Mouse (Mus musculus) Muller cell, postnatal 12 days (primary cell): ENCODE measurements around the gene Sidt2.

Experiments
- DNase-seq: peaks from one replicate; pipeline ENCODE4 v3.0.0-alpha.2; 2015; ENCODE audit errors: inconsistent ontology term

Sidt2 gene

DNA sequence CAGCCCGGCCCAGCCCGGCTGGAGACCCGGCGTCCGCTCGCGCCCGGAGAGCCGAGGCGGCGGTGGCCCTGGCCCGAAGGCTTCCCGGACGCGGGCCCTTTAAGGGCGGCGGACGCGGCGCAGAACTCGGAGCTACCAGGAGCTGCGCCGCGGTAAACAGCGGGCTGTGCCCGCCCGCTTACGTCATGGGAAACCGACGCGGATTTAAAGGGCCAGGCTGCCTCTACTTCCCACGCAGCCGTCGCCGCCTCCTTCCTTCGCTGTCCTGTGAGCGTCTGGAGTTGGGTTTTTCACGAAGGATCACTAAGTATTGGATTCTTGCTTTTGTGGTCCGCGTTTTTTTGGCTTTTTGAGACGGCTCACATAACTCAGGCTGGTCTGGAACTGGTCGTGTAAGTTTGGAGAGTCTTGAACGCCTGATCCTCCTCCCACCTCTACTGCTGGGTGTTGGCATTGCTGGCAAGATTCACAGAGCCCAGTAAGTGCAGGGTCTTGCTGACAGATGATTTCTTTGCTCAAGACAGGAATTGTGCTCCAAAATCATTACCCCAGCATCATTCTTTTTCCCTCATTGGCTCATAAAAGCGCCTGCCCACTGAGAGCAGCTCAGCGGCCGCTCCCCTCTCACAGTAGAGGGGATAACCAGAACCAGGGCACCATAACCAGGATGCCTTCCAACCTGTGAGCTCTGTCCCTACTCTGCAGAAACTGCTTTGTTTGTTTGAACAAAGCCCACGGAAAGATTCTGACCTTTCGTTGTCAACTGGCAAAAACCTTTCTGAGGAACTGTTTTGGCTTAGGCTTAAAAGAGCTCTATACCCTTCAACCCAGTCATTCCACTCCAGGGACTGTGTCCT is at the start of gene Sidt2:
Gene Sidt2 (minus strand): TSS at position 152 of the 857 bp plus-strand sequence.
- DNase-seq, result peak; percentile 87

DNA sequence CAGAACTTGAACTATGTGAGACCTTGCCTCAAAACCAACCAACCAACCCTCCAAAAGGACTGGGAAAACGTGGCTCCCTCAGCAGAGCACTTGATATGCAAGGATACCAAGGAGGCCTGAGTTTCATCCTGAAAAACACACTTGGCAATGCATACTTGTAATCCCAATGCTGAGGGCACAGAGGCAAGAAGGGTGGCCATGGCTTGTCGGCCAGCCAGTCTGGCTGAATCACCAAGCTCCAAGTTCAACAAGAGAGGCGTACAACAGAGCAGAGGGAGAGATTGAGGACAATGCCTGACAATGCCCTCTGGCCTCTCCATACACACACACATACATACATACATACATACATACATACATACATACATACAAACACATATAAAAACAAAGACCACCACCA is 49.5 kb upstream of the Sidt2 start:
- no peak for DNase-seq

DNA sequence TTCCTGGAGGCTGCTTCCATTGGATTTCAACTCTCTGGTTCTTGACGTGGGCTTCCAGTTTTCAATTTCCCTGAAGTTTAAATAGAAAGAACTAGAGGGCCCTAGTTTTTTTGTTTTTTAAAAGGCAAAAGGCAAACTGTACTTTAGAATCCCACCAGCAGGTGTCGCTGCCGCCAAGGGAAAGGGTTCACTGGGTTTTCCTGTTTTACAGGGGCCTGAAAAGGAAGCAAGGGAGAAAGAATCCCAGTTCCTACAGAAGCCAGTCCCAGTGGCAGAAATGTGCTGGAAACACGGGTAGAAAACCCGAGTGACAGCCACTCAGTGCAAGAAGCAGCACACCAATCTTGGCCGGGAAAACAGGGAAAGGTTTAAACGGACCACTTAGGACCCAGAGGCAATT is 48.7 kb upstream of the Sidt2 start:
- peak; percentile 62 for DNase-seq

DNA sequence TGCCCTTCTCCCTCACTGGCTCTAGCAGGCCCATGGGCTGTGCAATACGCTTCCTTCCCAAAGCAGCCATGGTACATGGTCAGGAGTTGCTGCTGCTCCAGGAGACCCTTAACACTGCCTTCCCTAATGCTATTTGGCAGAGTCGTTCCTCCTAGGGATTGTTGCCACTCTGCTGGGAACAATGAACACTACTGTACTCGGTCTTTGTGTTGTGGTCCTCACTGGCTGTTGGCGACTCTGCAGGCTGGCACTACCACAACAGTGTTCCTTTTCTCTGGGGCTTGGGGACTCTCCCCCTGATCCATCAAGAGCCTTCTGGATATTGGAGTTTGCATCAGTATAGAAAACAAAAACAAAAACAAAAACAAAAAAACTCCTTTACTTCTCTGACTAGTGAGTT is 44.0 kb upstream of the Sidt2 start:
- peak; percentile 8 for DNase-seq

DNA sequence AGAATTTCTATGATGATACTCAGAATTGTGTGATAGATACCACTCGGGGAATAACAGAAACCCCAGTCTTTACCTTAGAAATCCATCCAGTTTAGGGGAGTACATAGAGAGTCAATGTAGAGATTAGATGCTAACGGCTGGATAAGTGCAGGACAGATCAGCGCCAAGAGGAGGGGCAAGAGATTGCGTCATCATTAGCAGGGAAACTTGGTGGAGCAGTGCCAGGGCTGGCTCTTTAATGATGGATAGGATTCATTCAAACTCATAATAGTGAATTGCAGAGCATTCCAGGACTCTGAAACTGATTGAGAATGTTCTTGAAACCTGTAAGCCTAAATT is 30.1 kb upstream of the Sidt2 start:
- DNase-seq, result peak; percentile 88

DNA sequence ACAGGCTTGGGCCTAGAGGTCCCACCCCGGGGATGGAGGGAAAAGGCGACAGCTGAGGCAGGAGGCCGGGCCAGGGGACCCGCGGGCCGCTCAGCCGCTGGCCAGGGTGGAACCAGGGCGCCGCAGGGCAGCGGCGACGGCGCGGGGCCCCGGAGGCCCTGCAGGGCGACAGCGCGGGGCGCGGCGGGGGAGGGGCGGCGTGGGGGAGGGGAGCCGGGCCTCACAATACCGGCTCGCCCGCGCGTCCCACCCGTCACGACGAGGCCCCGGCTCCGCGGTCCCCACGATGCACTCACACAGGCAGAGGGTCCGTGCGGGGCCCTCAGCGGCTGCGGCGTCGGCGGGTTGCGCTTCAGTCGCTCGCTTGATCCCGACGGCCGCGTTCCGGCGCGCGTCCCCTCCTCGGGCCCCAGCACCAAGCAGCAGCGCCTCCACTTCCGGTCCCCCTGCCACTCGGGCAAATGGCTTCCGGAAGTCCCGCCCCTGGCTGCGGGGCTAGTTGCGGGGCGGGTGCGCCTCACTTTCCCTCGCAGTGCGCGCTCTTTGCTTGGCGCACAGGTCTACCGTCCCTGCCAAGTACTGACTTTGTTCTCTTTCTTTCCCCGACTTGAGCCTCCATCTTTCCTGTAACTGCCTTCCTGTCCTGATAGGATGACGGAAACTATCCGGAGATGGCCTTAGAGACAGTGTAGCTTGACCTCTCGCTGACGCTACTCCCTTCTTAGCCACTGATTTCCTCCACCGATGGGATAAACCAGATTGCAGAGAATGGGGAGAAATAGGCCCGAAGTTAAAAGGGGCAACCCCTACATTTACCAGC is 29.6 kb upstream of the Sidt2 start:
- peak; percentile 93 for DNase-seq

DNA sequence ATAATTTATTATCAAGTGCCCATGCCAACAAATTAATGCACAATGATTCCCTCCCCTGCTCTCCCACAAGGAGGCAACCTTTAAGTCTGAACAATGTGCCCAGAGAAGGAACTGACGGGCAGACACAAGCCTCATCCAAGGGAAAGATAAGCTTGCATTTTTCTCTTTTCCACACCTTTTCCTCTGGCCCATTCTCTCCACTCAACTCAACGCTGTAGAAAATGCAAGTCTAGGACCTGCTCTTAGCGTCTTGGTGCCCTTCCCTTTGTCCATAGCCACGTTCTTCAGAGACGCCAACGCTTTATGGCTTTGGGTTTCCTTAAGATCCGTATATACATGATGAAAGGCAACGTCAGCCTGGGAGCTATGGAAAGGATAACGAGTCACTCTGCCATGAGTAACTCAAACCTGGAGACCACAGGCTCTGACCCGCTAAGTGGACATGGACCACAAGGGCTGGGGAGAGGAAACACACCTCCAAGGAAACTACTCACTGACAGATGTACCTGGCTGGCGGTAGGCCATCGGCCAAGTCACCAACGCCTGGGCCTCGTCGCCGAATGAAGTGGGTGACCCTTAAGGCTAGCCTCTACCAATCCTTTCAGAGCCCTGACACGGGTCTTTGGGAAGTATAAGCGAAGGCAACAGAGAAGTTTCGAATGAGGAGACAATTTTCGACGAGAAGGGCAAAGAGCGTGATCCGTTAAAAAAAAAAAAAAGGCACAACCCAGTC is 28.8 kb upstream of the Sidt2 start:
- DNase-seq, result peak; percentile 40

DNA sequence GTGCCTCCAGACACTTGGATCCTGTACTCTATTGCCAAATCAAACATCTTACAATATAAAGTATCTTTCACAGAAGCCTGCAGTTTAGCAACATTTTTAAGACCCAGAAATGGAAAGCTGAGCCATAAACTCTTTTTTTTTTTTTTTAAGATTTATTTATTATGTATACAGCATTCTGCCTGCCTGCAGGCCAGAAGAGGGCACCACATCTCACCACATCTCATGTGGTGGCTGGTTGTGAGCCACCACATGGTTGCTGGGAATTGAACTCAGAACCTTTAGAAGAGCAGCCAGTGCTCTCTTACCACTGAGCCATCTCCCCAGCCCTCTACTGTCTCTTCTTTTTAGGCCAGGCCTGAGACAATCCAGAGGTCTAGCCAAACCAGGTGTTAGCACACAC is 26.3 kb upstream of the Sidt2 start:
- no peak for DNase-seq

DNA sequence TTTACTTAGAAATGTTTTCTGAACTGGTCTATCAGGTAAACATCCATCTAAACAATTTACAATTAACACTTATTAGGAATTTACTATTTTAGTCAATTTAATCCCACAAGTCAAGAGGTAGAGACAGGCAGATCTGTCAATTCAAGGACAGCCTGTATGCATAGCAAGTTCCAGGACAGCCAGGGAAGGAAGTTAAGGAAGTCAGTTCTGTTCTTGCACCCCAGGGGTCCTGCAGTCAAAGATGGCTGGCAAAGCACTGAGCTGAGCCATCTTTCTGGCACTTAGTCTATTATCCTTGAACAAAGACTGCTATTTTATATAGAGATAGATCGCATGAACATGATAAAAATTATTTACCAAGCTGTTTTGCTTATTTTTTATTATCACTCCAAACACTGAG is 25.6 kb upstream of the Sidt2 start:
- DNase-seq, result no peak

DNA sequence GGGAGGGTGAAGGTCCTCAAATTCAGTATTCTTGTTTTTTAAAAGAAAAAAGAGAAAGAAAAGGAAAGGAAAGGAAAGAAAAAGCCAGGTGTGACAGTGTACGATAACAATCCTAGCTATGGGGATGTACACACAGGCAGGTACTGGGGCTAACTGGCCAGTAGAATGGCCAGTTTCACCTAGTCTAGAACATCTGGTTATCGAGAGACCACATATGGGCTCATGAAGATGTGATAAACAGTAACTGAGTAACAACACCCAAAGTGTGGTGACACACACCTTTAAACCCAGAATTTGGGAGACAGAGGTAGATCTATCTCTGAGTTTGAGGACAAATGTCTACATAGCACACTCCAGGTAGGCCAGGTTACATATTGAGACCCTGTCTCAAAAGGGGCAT is 24.7 kb upstream of the Sidt2 start:
- no peak for DNase-seq

DNA sequence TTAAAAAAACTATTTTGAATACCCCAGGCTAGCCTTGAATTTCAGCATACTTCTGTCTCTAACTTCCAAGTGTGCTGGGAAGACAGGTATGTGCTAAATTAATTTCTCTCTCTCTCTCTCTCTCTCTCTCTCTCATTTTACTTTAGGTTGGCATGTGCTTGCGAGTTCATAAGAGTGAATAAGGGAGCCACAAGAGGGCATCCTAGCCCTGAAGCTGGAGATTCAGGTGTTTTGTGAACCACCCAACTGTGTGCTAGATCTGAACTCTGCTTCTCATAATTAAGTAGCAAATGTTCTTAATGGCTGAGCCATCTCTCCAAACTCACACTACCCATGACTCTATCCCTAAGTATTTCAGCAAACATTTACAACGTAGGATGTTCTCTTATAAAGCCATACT is 21.8 kb upstream of the Sidt2 start:
- no peak for DNase-seq

DNA sequence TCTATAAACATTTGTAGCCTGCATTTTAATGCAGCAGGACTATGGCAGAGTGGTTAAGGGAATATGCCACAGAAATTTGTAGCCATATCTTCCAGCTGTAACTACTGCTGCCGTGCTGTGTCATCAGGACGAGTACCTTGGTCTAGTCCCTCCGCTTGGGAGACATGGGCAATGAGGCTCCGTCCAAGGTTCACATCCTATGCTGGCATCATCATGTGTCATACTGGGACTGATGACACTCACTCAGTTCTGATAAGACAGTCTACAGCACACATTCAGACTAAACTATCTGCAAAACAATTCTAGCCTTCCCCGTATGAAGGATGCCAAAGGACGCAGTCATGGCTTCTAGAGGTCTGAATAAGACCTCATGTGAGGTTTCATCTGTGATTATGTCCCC is 8.5 kb upstream of the Sidt2 start:
- no peak for DNase-seq

DNA sequence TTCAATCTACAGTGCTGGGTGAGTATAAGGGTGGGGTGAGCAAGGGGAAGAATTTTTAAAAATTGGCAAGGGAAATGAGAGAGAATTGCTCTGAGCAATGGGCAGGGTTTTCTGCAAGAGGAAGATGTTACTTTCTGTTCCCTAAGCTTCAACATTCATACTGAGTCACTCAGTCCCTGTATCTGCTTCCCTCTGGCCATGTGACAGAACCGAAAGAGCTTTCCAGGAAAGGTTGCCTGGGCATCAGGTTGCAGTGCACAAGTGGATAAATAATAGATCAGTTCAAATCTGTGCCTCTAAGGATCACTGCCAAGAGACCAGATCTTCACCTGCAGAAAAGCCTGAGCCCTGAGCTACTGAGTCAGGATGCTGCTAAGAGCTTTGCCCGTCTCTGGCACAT is 6.8 kb upstream of the Sidt2 start:
- DNase-seq, result no peak

DNA sequence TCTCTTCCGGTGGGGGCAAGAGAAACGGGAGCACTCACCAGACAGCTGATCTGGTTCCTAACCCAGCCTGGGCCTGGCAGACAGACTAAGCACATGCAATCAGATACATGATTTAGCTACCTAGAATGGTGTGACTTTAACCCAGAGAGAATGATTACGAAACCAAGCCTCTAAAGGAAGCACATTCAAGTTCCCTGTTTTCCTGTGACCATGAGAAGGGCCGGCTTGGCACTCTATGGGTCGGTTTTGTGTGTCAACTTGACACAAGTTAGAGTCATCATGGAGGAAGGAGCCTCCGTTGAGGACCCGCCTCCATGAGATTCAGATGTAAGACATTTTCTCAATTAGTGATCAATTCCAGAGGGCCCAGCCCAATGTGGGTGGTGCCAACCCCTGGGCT is 4.6 kb upstream of the Sidt2 start:
- DNase-seq, result no peak

DNA sequence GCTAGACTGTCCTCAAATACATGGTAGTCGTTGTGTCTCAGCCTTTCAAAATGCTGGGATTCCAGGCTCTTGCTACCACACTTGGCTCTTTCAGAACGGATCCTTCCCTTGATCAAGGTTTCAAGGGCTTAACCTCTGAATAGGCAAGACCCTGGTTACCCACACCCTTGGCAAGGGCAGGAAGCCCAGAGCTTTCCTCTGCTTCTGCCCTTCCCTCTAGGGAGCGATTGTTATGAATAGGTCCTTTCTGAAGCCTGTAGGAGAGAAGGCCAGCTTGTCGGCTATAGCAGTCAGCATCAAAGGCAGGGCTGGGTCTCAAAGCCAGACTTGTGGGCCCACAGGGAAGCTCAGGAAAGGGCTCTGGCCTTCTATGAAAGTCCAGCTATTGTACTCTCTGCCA is 3.8 kb upstream of the Sidt2 start:
- peak; percentile 51 for DNase-seq

DNA sequence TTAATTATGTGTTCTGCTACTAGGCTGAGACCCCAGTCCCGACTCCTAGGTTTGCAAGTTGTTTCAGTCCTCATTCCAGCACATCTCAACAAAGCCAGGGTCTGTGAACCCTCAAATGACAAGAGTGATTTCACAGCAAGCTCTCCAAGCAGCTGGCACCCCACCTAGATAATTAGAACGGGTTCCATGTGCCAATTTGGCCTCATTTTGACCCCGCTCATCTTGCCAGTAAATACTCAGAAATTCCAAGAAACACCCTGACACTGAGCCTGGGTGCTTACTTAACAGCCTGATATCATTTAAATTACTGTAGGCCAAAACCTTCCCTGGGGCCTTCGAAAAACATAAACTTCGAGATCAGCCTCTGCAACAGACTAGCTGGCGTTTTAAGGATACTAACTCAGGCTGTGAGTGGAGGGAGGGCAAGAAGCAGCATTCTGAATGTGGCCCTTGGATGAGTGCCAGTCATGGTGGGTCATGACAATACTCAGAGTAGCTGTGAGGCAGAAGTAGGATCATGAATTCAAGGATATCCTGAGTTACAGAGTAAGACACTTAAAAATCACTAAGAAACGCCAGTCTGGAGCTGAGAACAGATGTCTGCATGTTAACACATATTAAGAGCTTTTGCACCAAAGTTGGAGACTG is 3.1 kb upstream of the Sidt2 start:
- peak; percentile 48 for DNase-seq

DNA sequence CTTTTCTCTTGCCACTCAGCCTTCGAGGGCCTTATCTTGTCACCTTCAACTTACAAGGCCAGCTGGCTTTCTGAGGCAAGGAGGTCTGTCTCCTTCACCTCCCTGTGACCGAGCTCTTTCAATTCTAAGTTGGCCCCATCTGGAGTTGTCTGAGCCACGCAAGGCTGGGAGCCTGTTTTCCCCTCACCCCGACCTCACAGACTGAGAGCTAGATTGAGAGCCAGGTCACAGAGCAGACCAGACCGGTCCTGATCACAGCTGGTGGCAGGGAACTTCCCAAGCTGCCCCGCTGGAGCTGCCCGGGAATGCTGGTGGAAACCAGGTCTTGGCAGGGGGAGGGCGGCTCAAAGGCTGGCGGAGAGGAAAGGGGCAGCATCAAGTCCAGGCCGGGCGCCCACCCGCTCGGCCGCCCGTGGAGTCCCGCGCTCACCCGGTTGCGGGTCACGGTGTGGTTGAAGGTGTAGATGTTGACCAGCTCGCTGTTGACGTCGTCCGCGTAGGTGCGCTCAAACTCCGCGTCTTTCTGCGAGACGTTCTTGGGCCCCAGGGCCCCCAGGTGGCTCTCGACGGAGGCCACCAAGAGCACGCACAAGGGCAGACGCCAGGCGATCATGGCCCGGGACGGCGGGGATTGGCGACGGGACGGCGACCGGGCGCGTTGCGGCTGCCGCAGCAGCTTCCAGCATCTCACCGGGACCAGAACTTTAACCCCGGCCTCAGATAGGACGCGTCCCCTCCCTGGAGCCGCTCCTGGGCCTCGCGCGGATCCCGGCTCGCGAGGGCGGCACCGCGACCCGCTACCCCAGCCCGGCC is 558 bp downstream of the Sidt2 start:
- peak; percentile 76 for DNase-seq

DNA sequence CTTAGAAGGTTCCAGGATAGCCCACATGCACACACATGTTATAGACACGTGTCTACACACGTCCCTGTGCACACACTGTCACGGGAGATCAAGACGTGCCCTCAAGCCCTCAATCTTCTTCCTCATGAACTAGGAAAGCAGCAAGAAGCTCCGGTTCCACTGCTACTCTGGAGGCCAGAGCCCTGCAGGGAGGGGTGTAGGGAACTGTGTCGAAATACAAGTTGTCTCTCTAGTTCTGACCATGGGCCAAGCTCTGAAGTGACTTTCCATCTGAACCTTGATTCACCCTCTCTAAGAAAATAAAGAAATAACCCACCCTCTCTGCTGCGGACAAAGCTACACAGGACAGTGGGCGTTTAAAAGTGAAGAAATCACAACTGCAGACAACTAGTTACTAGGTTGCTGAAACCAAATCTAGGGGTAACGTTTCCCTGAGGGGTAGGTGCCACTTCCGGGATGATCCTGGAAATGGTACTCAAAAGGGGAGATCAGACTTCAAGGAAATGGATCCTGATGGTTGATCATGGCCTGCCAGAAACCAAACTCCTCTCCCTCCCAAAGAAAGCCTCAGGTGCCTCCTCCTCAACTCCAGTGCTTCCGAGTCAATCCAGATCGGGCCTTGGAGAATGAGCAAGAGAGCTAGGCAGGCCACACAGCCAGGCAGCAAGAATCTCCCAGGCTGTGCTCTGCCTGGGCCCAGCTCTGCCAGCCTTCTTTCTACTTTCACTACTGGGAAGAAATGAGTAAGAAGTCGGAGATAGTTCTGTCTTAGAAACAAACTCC is 1.4 kb downstream of the Sidt2 start:
- no peak for DNase-seq

DNA sequence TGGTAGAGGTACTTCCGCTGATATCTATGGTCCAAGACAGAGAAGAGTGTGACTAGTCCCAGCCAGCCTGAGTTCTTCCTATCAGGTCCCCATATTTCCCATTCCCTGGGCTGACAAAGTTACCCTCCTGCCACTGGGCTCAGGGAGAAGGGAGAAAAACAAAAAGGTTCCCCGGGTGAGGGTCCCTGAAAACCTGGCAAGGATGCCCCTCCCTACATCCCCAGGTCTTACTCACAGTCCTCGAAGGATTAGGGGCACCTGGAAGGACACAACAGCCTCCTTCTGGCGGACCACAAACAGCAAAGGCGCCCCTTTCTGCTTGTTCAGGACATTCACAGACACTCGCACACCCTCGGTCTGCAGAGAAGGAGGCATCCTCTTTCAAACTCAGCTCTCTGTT is 2.2 kb downstream of the Sidt2 start:
- no peak for DNase-seq

DNA sequence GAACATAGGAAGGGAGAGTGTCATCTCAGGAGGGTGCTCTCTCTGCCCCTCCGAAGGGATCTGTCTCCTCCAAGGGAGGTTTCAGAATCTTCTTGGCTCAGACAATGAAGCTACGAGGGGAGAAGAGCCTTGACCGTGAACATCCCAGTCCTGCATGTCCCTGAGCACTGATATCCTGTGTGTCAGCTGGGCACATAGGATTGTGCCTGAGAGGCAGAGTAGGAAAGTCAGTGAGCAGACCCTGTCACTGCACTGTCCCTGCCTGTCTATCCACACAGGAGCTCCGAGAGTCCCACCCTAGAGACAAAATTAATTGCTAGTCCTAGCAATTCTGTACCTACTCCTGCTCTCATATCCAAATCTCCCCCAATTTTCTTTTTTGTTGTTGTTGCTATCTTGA is 3.0 kb downstream of the Sidt2 start:
- DNase-seq, result no peak

DNA sequence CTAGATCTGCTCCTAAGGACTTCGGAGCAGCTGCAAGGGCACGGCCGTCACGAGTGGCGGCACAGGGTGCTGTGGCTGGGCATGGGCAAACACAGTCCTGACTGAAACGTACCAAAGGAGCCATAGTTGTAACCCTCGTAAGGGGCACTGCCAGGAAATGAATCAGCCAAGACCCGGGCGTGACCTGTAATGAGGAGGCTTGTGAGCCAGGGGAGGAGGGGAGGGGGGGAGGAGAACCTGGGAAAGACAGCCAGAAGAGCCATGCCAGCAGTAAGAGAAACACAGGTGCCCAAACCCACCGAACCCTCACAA is 8.2 kb downstream of the Sidt2 start:
- no peak for DNase-seq
